Mouse (Mus musculus): ENCODE measurements around the gene Mfap1b.

DNA sequence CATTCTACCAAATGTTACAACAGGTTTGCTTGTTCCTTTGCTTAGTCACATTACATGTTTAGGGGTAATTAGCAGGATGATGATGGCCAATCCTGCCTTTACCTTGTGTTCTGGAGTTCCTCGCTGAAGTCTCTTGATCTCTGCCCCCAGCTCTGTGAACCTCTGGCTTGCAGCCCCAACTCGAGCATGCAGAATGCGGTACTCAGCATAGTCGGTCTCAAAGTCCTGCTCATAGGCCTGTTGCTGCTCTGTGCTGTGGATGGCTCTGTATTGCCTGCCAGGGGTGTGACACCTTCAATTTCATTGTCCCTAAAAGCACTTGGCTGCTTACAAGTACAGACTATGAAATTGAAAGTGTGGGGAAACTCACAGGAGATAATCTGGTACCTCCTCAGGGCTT lies 34.1 kb downstream of the Mfap1b start:
- TF ChIP-seq SMC3 (IDR thresholded peaks at IDR 0.05; ENCODE audit: low read depth, low read length) (no peak), POLR2A (IDR thresholded peaks at IDR 0.05; ENCODE audit: low read depth, low read length) (0 out of 2 replicates have a peak, but pooled peaks have one; percentile 9), ZNF384 (IDR thresholded peaks at IDR 0.05; ENCODE audit: low read depth, low read length) (no peak), HCFC1 (IDR thresholded peaks at IDR 0.05; ENCODE audit: low read depth, low read length) (no peak), TBP (conservative IDR thresholded peaks at IDR 0.05; ENCODE audit: low read depth, low read length) (no peak), CTCF (conservative IDR thresholded peaks at IDR 0.05 in 1 of 2, IDR thresholded peaks at IDR 0.05 in 1 of 2; ENCODE audit: low read depth in 2 of 2, low read length in 2 of 2) (no peak), POLR2AphosphoS2 (IDR thresholded peaks at IDR 0.05; ENCODE audit: low read depth, low read length) (no peak), EP300 (IDR thresholded peaks at IDR 0.05; ENCODE audit: low read length) (no peak), NELFE (IDR thresholded peaks at IDR 0.05; ENCODE audit: low read depth, low read length) (no peak)
